Mouse (Mus musculus) midbrain, embryonic 13.5 days (tissue): ENCODE results near the gene Crebl2. TPM values are rescaled to one million over a fixed set of nuclear protein-coding genes. Genes with fewer than 3 reads are reported as not detected.

ENCODE experiments used
- ATAC-seq: fragments of 200-750 bp; cut with Nextera tagmentation; 2 replicates; pipeline ENCODE4 v1.8.0; 2017; ENCODE audit warnings: mild to moderate bottlenecking, moderate TSS enrichment, moderate library complexity
- H3K27ac ChIP-seq: fragments of 300-500 bp; sonication (generic); 2 replicates; pipeline ENCODE4 v1.5.1; 2015; ENCODE audit warnings: inconsistent platforms, mild to moderate bottlenecking, moderate library complexity
- H3K27me3 ChIP-seq: fragments of 300-500 bp; sonication (generic); 2 replicates; pipeline ENCODE4 v1.6.1; 2015; ENCODE audit warnings: mild to moderate bottlenecking, inconsistent platforms
- H3K36me3 ChIP-seq: fragments of 300-500 bp; sonication (generic); 2 replicates; pipeline ENCODE4 v1.6.1; 2015; ENCODE audit warnings: mild to moderate bottlenecking, inconsistent platforms
- H3K4me1 ChIP-seq: fragments of 300-500 bp; sonication (generic); replicated peaks from 2 replicates; pipeline ENCODE4 v1.6.1; 2015; ENCODE audit warnings: inconsistent platforms
- H3K4me2 ChIP-seq: fragments of 300-500 bp; sonication (generic); replicated peaks from 2 replicates; pipeline ENCODE4 v1.6.1; 2015; ENCODE audit warnings: moderate library complexity, mild to moderate bottlenecking, inconsistent platforms
- H3K4me3 ChIP-seq: fragments of 300-500 bp; sonication (generic); replicated peaks from 2 replicates; pipeline ENCODE4 v1.5.1; 2015; ENCODE audit warnings: mild to moderate bottlenecking, inconsistent platforms
- H3K9ac ChIP-seq: fragments of 300-500 bp; sonication (generic); replicated peaks from 2 replicates; pipeline ENCODE4 v1.6.1; 2015; ENCODE audit warnings: mild to moderate bottlenecking, inconsistent platforms
- H3K9me3 ChIP-seq: fragments of 300-500 bp; sonication (generic); 2 replicates; pipeline ENCODE4 v1.6.1; 2016; ENCODE audit warnings: mild to moderate bottlenecking, inconsistent platforms
- WGBS: fragments of 180-500 bp; shearing (Covaris S2); methylation state at CpG from one replicate; pipeline ENCODE4 v1.1.7; 2015; 5-methylcytosine and 5-hydroxymethylcytosine counted together
- polyA plus RNA-seq: library from polyadenylated mRNA; unstranded; fragments of >200 nt; fragmentation: Nextera tagmentation; extraction: Ambion mirVana; gene quantifications from 2 replicates; pipeline ENCODE4 v1.2.1, GENCODE M21; 2015

Gene Crebl2
- 3.7 and 4.3 TPM in 2 replicates for polyA plus RNA-seq

DNA sequence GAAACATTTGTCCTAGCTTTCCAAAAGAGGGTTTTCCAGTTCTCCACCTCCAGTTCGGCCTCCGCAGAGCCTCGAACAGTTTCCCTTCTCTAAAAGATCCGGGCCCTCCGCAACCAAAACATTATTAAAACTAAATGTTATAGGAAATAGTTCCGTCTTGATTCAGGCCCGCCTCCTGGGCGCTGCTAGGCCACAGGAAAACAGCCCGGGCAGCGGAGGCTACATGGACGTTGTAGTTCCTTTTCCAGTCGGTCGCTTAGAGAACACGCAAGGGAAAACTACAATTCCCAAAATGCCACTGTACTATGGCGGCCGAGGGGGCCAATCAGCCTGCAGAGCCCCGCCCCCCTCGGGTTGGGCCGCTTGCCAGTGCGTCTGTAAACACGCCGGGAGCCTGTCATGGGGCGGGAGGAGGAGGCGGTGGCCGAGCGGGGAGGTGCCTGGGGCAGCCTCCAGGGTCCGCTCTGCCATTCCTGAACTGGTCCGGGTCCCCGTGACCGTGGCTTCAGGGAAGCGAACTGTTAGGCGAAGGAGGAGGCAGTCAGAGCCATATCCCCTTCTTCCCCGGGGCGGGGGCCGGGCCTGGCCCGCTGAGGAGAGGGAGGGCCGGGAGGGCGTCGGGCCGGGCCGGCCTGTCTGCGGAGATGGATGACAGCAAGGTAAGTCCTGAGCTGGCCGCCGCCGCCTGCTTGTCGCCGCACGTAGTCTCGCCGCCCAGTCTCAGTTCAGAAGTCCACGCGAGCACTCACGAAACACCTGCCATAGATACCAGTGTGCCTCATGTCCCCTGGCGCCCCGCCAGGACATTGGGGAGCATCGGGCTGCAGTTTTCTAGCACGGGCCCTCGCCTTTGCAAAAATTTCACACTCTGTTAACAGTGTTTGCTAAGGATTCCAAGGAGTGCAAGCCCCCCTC, at the start of gene Crebl2:
Gene Crebl2, plus strand, starts transcription at position 369 of the 915 bp plus-strand sequence.
- Histone ChIP-seq H3K9me3 (no peaks in the 10 kb centered on the region), H3K4me3 (peak within 1 kb of the TSS; percentile 64), H3K27ac (peak within 1 kb of the TSS; percentile 87), H3K27me3 (no peaks in the 10 kb centered on the region), H3K9ac (peak within 1 kb of the TSS; percentile 78), H3K4me1 (peaks cover 16% of the 10 kb centered on the region), H3K4me2 (peak within 1 kb of the TSS; percentile 74), H3K36me3 (no peaks in the 10 kb centered on the region)
- ATAC-seq: peak; percentile 97
- WGBS: under 1% methylated on average over 57 of the region's 58 CpGs

DNA sequence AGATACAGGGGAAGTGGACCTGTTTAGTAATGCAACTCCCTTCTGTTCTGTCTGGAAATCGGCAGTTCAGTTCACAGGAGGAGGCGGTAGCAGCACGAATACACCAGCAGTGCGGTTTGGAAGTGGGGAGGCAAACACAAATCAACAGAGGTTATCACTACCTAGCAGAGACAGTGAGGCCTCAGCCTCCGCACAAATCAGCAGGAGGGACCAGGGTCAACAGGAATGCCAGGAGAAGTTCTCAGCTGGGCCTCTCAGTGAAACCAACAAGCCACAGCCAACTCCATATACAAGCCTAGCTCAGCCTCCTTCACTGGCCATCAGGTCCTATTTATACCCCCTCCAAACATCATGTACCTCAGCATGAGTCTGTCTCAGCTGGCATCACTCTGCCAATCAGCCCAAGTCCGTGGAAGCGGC, 48.5 kb upstream of the Crebl2 start:
- Histone ChIP-seq H3K4me3 (no peak overlapping the region), H3K4me1 (no peaks in the 10 kb centered on the region), H3K27ac (no peak overlapping the region), H3K9ac (no peak overlapping the region), H3K27me3 (no peaks in the 10 kb centered on the region), H3K4me2 (no peak overlapping the region), H3K9me3 (no peaks in the 10 kb centered on the region), H3K36me3 (no peaks in the 10 kb centered on the region)
- no peak for ATAC-seq
- WGBS: 81% methylated on average over 7 of the region's 7 CpGs

DNA sequence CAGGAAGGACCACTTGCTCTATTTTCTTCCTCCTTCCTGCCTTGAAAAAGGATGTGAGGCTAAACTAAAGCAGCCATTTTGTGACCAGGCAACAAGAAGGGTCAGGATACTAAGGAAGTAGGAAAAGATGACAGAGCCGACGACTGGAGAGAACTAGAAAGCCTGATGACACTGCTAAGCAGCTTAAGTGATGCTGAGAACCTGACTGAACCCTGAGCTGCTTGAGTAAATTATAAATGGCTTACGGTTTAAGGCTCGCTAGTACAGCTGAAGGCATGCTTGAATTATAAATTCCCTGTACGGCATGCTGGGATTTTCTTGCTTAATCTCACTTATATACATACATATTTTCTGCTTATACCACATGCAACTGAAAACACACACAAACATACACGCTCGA, 47.1 kb upstream of the Crebl2 start:
- no peak overlapping the region for H3K27ac ChIP-seq
- no peaks in the 10 kb centered on the region for H3K36me3 ChIP-seq
- no peak for ATAC-seq
- no peak overlapping the region for H3K9ac ChIP-seq
- WGBS: 78% methylated on average over 7 of the region's 7 CpGs
- no peak overlapping the region for H3K4me3 ChIP-seq
- no peaks in the 10 kb centered on the region for H3K9me3 ChIP-seq
- no peaks in the 10 kb centered on the region for H3K27me3 ChIP-seq
- H3K4me2 ChIP-seq: no peak overlapping the region
- H3K4me1 ChIP-seq: no peaks in the 10 kb centered on the region

DNA sequence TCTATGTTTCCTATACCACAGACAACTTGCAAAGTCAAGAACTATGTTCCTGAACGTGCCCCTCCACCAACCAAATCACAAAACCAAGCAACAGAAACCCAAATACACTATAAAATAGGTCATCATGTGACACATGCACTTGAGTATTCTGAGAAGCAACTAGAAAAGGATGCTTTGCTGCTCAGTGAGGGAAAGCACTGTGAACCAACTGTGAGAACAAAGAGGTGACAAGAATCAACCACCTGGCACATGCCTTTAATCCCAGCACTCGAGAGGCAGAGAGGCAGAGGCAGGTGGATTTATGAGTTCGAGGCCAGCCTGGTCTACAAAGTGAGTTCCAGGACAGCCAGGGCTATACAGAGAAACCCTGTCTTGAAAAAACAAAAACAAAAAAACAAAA, 43.5 kb upstream of the Crebl2 start:
- Histone ChIP-seq H3K4me2 (no peak overlapping the region), H3K4me3 (no peak overlapping the region), H3K36me3 (no peaks in the 10 kb centered on the region), H3K9ac (no peak overlapping the region), H3K9me3 (no peaks in the 10 kb centered on the region), H3K27me3 (no peaks in the 10 kb centered on the region), H3K4me1 (peaks cover 11% of the 10 kb centered on the region; the same call in 1 of the 2 replicates), H3K27ac (no peak overlapping the region)
- no peak for ATAC-seq
- WGBS: 81% methylated on average over 3 of the region's 3 CpGs

DNA sequence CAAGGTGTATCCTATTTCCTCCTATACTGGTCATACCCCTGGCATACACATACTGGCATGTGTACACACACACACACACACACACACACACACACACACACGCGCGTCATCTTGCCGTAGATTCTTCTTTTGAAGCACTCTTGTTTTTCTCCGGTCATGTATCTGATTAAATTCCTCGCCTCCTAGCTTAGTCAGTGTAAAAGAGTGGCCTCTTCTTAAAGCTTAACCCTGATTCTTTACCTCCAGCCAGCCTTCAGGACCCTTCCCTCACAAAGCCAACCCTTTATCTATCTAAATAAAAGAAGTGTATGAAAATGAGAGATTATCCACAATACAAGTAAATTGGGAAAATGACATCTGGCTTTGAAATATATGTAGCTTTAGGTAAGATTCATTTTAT, 40.9 kb upstream of the Crebl2 start:
- WGBS: 48% methylated on average over 6 of the region's 6 CpGs
- no peak for ATAC-seq
- Histone ChIP-seq H3K4me1 (peaks cover 23% of the 10 kb centered on the region), H3K4me3 (no peak overlapping the region), H3K9ac (no peak overlapping the region), H3K4me2 (no peak overlapping the region), H3K36me3 (no peaks in the 10 kb centered on the region), H3K27me3 (peaks cover 9% of the 10 kb centered on the region), H3K9me3 (no peaks in the 10 kb centered on the region), H3K27ac (no peak overlapping the region)

DNA sequence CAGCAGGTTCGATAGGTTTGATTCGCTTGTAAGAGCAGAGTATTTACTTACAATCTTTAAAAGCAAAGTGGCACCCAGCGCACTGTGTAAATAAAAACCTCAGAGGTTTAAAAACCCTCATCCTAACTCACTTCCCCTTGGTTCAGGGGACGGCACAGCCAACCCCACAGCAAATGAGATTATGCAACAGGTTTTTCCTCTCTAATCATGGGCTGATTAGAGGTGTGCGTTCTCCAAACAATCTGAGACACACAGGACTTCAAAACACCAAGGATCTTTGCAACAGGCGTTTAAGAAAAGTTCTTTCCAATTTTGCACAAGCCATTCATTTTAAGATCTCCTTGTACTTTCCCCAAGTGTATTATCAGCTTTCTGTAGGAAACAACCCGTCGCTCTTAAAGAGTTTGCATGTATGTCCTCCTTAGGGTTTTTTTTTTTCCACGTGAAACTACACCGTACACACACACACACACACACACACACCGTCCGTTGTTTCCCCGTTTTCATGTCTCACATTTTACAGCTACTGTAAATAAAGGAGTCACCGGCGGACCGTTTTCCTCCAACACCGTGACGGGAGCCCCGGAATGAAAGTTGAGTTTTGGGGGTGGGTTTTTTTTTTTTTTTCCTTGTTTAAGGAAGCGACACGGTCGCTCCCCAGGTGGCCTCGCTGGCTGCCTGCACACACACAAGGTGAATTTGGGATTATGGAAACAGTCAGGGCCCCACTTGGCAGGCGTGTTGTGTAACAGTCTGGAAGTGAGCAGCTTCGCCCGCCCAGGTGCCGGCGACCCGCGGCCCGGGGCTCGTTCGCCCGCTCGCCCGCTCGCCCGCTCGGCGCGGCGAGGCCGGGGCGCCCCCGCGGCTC, 38.5 kb upstream of the Crebl2 start:
- ATAC-seq: no peak
- H3K4me3 ChIP-seq: peak overlapping the region; percentile 73
- H3K9me3 ChIP-seq: no peaks in the 10 kb centered on the region
- peak overlapping the region; percentile 74 for H3K27ac ChIP-seq
- peak overlapping the region; percentile 78 for H3K4me2 ChIP-seq
- no peaks in the 10 kb centered on the region for H3K36me3 ChIP-seq
- H3K27me3 ChIP-seq: peaks cover 9% of the 10 kb centered on the region
- under 1% methylated on average over 45 of the region's 46 CpGs for WGBS
- H3K9ac ChIP-seq: peak overlapping the region; percentile 79
- peaks cover 24% of the 10 kb centered on the region for H3K4me1 ChIP-seq

DNA sequence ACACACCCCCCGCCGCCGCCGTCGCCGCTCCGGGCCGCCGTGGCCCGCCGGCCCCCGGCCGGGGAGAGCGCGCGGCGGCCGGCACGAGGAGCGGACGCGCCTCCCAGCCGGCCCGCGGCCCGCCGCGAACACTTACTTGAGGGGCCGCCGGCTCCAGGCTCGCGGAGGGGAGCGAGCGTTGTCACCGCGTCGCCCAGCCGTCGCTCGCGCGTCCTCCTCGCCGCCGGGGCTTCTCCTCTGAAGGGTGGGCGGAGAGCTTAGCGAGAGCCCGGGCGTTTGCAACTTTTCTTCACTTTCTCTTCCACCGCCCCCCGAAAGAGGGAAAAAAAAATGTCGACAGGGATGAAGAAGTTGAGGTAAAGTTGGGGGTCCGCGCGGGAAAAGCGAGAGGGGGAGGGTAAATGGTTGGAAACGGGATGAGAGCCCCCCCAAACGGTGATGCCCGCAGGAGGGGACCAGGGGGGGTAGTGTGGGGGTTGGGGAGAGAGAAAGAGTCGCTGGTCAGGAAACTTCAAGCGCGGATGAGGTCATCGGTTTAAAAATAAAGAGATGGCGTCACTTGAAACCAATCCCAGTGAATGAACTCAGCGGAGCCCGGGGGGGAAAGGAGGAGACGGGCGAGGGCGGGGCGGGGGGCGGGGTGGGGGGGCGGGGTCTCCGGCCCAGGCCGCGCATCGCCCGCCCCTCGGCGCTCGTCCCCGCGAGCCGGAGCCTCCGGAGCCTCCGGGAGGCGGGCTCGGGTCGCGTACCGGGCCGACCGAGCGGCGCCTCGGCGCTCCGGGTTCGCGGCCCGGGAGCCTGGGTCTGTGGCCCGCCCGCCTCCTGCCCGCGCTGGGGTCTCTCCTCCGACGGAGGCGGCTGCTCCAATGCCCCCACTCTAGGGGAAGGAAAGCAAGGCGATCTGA, 37.6 kb upstream of the Crebl2 start, which contains the start of gene Dusp16:
Gene Dusp16, minus strand, starts transcription at position 485 of the 905 bp plus-strand sequence.
- Histone ChIP-seq H3K27me3 (peaks cover 9% of the 10 kb centered on the region), H3K9me3 (no peaks in the 10 kb centered on the region), H3K4me1 (peaks cover 24% of the 10 kb centered on the region), H3K36me3 (no peaks in the 10 kb centered on the region), H3K9ac (peak within 1 kb of the TSS; percentile 79), H3K4me2 (peak within 1 kb of the TSS; percentile 78), H3K27ac (peak within 1 kb of the TSS; percentile 74), H3K4me3 (peak within 1 kb of the TSS; percentile 73)
- under 1% methylated on average over 76 of the region's 108 CpGs for WGBS
- peak; percentile 81 for ATAC-seq

GRCm38 (mm10) chr6:134793046-134793806, 36.7 kb upstream of the Crebl2 start:
- ATAC-seq: peak; percentile 22; the same call in 1 of the 2 replicates
- WGBS: 39% methylated on average over 21 of the region's 21 CpGs
- H3K4me1 ChIP-seq: peaks cover 24% of the 10 kb centered on the region
- peak overlapping the region; percentile 67 for H3K9ac ChIP-seq
- peak overlapping the region; percentile 73 for H3K4me3 ChIP-seq
- H3K4me2 ChIP-seq: peak overlapping the region; percentile 78
- H3K27ac ChIP-seq: no peak overlapping the region
- no peaks in the 10 kb centered on the region for H3K9me3 ChIP-seq
- peaks cover 9% of the 10 kb centered on the region for H3K27me3 ChIP-seq
- no peaks in the 10 kb centered on the region for H3K36me3 ChIP-seq

DNA sequence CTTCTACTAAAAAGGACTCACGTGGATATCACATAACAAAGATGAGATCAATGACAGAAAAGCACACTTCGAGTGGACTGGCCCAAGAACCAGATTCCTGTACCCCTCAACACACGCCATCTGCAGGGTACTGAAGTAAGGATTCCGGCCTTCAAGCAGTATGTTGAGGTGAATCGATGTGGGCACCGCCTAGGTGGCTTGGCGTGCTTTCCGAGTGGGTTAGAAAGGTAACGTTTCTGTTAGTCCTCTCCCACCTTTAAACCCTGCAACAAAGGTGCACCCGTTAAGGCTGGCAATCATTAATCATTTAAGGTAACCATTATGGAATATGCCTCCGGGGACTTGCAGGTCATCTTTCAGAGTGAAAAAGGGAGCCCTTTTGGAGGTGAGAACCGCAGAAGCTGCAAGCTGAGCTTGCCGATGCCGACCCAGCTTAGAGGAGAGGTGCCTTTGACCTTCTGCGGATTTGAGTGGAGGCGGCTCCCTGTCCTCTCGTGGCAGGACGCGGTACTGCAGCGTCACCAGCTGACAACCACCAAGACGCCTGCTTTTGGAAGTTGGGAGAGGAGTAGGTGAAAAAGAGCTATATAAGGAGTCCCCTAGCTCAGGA, 35.9 kb upstream of the Crebl2 start:
- no peaks in the 10 kb centered on the region for H3K36me3 ChIP-seq
- peaks cover 24% of the 10 kb centered on the region for H3K4me1 ChIP-seq
- peak overlapping the region; percentile 24 for H3K4me3 ChIP-seq
- ATAC-seq: no peak
- no peak overlapping the region; the same call in 1 of the 2 replicates for H3K9ac ChIP-seq
- peak overlapping the region; percentile 44 for H3K4me2 ChIP-seq
- 14% methylated on average over 21 of the region's 21 CpGs for WGBS
- no peak overlapping the region for H3K27ac ChIP-seq
- H3K9me3 ChIP-seq: no peaks in the 10 kb centered on the region
- H3K27me3 ChIP-seq: peaks cover 9% of the 10 kb centered on the region

DNA sequence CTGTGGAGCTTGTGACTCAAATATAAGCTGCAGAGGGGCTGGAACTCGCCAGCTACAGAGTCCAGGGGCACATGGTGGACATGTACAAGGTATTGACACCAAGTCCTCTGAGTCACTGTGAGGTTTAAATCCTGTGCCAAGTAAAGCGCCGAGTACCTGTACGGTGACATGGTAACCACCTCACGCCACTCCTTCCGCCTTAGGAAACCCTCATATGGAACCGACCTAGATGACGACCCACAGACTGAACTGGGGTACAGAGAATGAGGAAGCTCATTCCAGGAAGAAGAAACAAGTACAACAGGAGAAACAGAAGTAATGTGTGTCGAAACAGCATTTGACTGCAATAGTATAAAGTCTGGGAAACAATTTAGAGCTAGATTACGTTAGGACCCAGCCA, 33.7 kb upstream of the Crebl2 start:
- peaks cover 9% of the 10 kb centered on the region for H3K27me3 ChIP-seq
- H3K27ac ChIP-seq: no peak overlapping the region
- no peak overlapping the region for H3K4me3 ChIP-seq
- no peak overlapping the region for H3K4me2 ChIP-seq
- H3K36me3 ChIP-seq: no peaks in the 10 kb centered on the region
- ATAC-seq: no peak
- H3K9me3 ChIP-seq: no peaks in the 10 kb centered on the region
- WGBS: 90% methylated on average over 10 of the region's 10 CpGs
- no peak overlapping the region for H3K9ac ChIP-seq
- H3K4me1 ChIP-seq: peaks cover 14% of the 10 kb centered on the region; the same call in 1 of the 2 replicates
